Mouse (Mus musculus) ovary, postnatal 14 days (tissue): ENCODE data around the gene Usp36.

Experiments used
- DNase-seq: peaks from one replicate; pipeline ENCODE4 v3.0.0; 2022; ENCODE audit warnings: low spot score

Usp36 gene

DNA sequence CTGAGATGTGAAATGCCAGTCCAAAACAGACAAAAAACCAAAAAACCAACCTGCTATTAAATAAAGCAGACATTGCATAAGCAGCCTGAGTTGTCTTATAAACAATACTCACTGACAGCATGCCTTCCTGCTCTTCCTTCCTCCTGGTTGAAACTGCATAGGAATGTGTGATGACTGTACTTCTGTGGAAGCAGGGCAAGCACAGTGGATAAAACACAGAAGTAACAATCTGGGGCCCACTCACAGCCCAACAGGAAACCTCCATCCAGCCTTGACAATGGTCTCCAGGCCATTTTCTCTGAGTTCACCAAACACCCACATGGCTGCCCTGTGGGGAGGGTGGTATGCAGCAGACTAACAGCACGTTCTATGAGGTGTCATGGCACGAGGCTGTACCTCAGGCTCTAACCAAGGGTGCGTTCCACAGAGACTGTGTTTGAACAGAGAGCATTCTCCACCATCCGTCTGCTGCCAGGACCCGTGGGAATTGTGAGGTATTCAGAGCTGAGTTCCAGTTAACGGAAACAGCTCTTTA is 67.6 kb downstream of the Usp36 start:
- no peak for DNase-seq

- DNase-seq, result peak; percentile 68
These were observed 69.3 kb downstream of the Usp36 start for GRCm38 (mm10) chr11:118220561-118221262.

GRCm38 (mm10) chr11:118219066-118219465 is 71.0 kb downstream of the Usp36 start:
- DNase-seq, result no peak

DNA sequence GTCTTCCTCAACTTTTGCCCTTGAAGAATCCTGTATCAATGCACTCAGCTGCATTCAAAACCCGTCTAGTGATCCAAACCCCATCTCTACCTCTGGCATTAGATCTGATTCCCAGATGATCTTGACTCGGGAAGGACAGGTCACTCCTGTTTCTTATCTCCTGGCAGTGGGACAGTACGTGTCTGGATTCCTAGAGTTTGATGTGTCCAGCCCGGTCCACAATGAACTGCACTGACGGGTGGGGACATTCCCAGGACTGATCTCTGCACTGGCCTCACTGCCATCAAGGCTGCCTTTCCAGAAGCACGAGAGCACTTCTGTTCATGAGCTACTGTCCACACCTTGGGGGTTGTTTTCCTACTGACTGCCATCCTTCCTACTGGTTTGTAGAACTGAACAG is 73.6 kb downstream of the Usp36 start:
- no peak for DNase-seq

DNA sequence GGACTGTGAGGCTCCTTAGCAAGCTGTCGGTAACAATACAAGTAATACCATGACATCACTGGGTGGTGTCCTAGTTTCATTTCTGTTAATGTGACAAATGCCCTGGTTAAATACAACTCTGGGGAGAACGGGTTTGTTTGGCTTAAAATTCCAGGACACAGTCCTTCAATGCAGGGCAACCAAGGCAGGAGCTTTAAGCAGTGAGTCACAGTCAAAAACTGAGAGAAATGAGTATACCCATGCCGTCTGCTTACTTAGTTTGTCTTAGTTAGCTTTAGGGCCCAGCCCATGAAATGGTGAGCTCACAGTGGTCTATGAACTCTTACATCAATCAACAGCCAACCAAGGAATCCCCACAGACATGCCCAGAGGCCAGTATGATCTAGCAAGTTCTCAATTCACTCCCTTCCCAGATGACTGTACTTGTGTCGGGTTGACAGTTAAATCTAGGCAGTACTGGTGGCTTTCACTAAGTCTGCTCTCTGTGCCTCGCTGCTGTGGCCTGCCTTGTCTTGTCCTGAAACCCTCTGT is 74.1 kb downstream of the Usp36 start:
- no peak for DNase-seq

DNA sequence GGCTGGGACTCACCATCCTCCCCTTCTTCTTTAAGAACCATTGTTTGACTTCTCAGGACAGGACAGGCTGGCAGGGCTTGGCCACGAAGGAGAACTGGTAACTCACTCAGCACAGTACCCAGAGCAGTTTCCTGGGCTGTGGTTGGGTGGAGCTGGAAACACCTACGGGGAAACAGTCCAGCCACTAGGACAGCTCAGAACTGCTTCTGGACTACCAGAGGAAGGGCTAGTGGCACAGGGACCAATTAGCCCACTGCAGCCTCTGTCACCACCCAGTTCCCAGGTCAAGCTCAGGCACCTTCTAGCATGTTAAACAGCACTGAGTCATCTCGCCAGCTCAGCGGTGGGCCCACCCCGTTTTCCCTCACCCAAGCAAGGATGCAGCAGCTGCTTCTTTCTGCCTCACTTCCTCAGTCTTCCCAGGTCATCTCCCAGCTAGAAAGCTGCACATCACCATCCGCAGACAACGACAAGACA is 77.4 kb downstream of the Usp36 start:
- DNase-seq, result no peak

- no peak for DNase-seq
These were observed 78.1 kb downstream of the Usp36 start for GRCm38 (mm10) chr11:118211749-118212635.

GRCm38 (mm10) chr11:118210962-118211361 is 79.1 kb downstream of the Usp36 start:
- DNase-seq, result no peak

DNA sequence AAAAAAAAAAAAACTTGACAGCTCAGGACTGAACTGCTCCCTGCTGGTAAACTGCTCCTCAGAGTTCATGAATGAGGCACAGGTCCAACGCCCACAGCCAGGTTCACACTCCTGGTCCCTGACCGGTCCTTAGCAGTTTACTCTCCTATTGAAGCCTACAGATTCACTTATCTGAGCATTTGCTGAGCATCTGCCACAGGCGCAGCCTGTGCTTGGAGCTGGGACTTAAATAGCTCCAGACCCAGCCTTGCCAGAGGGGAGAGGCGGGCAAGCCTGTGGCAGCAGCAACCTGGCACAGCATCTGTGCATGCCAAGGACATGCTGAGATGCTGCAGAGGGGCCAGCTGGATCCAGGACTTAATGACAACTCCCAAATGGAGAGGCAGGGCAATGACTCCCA is 79.9 kb downstream of the Usp36 start:
- DNase-seq, result no peak
